Mouse (Mus musculus): ENCODE data around the gene Gm49601. TPM values are rescaled to one million over a fixed set of nuclear protein-coding genes. Genes with fewer than 3 reads are reported as not detected.
A peak's percentile ranks its signal among the peaks of the same experiment; 100 is the strongest.

The Gm49601 gene
- total RNA-seq, 2 experiments from 2014 or later, result 138 to 159 TPM

DNA sequence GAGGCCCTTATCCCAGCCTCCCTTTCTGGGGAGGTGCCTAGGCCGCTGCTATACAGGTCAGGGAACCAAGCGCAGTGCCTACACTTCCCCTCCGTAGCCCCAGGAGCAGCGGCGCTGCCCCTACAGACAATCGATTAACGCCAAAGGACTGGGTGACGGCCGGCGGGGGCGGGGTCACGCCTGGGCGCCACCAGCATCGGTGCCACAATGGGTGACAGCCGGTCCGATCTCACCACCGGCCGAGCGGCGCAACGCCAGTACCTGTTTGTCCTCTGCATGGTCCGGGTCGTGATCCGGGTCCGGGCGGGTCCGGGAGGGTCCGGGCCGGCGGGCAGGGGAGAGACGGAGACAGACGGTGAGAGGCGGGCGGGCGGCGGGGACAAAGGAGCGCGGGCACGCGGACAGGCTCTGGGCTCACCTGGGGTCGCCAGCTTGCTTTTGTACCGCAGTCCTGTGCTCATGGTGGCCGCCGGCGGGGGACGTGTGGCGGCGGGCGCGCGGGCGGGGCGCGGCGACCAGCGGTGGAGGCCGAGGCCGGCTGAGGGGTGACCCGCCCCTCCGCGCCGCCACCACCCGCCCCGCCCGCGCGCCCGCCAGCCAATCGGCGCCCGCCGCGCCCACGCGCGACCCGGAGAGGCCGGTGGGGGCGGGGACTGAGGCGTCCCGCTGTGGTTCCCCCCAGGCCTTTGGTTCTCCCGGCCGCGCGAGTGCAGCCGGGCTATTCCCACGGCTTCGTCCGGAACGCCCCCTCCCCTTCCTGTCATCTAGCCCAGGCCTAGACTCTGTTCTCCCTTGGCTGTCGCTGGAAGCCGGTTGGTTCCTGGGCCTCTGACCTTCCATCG, 3.4 kb upstream of the Gm49601 start, which contains the start of gene Sept5:
TSS of gene Sept5 (minus strand) at position 565 of the 842 bp plus-strand sequence.
- DNase-seq (ENCODE audit: low spot score in 2 of 2), result peak; percentile 55 to 74

DNA sequence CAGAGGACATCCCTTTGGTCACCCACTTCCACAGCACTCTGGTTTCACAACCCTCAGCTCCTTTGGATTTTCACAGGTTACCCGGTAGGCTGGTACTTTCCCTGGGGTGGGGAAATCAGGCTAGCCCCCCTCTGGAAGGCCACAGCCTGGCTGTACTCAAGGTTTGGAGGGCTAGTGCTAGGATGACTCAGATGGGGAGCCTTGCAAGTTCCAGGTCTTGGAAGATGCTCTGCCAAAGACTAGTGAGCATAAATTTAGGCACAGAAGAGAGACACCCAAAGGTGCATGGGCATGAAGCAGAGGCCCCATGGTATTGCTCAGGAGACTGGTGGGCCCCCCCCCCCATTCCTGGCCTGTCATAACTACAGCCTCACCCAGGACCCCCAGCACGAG, 2.7 kb upstream of the Gm49601 start:
- DNase-seq (ENCODE audit: low spot score in 2 of 2), result no peak

DNA sequence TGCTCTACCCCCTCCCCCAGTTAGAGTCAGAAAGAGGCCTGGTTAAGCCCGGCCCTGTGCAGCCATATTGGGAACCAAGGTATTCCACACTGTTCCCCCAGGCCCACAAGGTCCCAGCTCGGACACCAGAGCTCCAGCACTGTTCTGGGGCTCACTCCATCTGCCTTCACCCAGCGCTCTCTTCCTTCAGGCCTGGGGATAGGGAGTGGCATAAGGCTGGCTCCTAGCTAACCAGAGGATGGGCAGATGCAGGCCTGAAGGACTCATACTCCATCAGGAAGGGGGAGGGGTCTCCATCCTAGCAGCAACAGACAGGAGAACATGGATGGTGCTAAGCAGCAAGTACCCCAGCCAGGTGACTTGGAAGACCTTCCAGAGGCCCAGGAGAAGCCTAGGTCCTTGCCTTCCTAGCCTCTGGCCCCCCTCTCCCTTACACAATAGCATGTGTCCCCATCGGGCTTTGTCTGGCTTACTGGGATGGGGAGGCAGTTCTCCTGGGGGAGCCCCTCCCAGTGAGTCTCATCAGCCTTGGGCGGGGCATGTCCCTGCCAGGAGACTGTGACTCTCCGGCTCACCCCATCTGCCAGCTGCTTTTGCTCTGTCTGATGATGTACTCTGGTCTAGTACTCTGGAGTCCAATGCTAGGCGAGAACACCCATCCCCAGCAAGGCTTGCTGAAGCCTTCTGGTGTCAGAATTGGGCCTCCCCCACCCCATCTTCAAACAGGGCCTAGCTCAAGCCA, 2.1 kb upstream of the Gm49601 start:
- peak in 1 of 2 experiments; percentile 22 for DNase-seq (ENCODE audit: low spot score in 2 of 2)

DNA sequence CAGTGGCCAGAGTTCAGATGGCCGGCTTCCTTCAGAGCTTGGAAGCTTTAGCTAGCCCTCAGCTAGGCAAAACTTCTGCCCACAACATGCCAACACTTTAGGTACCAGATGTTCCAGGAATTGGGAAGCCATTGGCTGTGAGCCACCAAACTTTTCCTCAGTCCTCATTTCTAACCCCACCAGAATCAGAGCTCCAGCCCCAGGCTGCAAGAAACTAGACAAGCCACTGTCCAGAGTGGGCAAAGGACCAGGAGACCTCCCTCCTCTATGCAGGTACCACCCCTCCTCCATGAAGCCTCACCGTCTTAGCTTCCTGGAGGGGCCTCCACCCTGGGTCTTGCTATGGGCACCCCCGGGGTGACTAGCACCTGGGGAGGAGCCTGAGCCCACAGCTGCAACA, 936 bp upstream of the Gm49601 start:
- DNase-seq (ENCODE audit: low spot score in 2 of 2), result peak in 1 of 2 experiments; percentile 44

DNA sequence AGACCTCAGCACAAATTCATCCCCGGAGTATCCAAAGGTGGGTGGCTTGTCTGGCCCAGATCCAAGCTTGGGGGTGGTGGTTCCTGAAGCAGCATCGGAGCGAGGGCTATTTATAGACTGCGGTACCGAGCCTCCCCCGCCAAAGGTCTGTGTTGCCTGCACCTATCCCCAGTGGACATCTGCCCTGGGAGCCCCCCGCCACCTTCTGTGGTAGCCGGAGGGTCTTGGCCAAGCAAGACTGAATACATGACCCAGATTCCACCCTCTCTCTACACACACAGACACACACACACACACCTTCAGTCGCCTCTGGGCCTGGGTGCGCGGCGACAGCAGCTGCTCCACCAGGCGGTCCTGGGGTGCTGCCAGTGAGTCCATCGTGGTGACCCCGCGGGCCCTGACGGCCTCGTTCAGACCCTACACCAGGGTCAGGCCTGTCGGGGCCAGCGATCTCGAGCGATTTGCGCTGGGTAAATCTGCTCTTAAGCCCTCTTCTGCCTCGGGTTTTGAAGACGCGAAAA, 376 bp downstream of the Gm49601 start:
- DNase-seq (ENCODE audit: low spot score in 2 of 2), result peak; percentile 64 to 65

DNA sequence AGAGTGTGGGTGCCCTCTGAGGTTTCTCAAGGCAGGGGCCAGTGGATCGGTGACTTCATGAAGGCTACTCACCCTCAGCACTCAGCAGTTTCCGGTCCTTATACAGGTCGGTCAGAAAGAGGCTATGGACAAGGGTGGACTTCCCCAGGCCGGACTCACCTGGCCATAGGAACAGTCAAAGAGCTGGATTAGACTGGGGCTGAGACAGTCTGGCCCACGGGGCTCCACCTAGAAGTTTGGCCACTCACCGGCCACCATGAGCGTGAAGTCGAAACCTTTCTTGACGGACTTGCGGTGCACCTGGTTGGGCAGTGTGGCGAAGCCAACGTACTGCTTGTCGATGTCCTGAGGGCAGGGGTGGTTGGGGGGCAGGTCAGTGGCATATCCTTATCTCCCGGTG, 1.1 kb downstream of the Gm49601 start:
- no peak for DNase-seq (ENCODE audit: low spot score in 2 of 2)

DNA sequence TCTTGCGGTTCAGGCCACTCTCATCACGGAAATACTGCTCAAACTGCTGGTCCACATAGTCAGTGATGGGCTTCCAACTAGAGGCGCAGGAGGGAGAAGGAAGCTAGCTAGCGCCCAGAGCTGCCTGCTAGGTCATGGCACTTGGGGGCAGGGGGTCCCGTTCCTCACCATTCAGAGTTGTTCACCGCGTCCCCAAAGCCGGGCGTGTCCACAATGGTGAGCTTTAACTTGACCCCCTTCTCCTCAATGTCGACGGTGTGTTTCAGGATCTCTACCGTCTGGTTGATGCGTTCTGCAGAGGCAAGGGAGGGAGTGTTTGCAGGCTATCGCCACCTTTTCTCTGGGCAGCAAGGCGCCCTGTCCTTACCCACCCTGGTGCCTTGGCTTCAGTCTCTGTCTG, 1.6 kb downstream of the Gm49601 start:
- no peak for DNase-seq (ENCODE audit: low spot score in 2 of 2)

DNA sequence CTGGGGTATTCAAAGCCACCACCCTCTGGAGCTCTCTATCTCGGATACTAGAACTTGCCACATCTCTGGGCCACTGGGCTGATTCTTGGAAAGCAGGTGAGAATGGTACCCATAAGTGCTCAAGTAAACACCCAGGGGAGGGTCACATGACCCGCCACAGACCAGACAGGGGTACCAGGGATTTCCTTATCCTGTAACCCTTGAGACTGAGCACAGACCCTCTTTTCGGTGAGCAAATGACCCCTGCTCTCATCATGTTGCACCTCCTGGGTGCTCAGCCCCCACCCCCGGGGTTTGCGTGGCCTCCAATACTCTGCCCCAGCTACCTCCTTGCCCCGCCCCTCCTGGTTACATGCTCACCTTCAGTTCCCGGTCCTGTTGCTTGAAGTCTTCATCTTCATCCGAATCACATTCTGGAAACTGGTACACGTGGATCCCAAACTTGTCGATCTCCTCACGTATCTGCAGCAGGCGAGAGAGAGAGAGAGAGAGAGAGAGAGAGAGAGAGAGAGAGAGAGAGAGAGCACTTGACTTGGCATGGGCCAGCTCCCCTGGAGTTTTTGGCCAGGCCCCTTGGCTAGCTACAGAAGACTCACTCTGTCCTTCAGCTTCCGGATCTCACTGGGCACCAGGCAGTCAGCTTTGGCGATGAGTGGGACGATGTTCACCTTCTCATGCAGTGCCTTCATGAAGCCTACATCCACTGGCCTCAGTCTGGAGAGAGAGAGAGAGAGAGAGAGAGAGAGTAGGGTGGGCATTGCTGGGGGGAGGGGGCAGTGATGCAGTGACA, 2.3 kb downstream of the Gm49601 start:
- peak in 1 of 2 experiments; percentile 24 for DNase-seq (ENCODE audit: low spot score in 2 of 2)

DNA sequence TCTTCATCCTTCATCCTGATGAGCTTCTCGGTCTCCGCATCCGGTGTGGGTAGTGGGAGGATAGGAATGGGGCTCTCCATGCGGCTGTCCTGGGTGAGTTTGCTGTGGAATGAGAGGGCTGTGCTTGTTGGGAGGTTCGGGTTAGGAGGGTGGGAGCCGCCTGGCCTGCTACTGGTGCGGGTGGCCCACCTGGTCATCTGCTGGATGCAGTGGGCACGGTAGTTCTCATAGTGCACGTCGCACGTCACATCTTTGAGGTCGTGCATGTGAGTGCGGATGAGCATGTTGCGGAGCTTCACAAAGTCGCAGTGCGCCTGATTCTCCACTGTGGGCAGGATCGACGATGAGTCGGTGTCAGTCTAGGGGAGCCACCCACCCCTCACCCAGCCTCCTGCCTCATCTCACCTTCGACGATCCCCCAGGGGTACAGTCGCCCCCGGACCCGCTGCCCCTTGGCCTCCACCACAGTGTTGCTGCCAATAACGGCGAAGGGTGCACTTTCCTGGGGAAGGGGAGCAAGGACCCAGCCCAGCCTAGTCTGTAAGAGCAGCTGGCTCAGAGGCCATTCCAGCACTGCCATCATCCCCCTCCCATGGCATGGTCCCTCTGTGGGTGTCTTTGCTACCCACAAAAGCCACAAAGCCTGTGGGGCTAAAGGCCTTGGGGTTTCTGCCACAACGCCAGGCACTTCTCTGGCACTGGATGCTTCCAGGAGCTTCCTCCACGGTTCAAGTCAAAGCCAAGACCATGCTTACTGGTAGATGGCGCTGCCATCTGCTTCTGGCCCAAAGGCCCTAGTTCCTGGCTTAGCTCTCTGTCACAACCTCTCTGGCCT, 3.1 kb downstream of the Gm49601 start:
- DNase-seq (ENCODE audit: low spot score in 2 of 2), result no peak

DNA sequence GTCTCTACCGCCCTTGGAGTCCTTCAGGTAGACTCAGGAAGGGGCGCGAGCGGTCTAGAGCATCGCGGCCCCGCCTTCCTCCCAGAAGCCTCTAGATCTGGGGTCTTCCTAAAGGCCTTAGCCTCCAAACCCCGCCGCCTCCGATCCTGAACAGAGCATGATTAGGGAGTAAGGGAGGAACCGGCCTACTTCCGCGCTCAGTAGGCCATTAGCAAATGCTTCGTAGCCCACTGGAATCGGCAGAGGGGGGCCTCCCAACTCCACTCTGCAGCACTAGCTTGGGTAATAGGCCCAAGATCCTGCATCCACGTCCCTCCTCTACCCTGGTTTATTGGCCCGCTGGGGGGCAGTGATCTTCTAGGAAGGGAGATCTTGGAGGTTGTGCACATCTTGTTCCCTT, 4.2 kb downstream of the Gm49601 start, which contains the start of gene Gp1bb:
TSS of gene Gp1bb (minus strand) at position 385 of the 400 bp plus-strand sequence.
- DNase-seq (ENCODE audit: low spot score in 2 of 2), result no peak

DNA sequence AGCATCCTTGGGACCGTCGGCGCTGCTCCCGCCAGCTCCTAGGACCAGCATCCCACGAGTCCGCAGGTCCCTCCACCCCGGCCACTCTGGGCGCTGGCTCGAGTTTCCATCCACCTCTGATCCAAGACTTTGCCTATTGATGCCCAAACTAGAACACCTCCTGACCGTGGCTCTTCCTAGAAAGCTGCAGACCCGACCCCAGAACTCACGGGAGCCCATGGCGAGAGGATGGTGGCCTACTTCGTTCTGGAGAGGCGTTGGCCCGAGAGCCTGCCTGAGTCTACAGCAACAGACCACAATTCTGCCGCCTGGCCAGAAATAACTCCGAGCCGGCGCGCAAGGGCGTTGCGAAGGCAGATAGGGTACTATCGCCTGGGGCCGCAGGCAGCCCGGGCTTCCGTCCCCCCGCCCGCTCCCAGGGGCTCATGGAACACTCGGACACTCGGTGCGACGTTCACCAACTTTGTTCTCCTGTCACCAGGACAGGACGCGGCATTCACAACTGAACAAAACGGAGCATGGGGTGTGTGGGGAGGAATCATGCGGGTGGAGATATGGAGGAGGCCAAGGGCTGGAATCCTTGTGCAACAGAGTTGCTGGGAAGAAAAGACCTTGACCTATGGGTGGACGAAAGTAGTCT, 4.7 kb downstream of the Gm49601 start:
- DNase-seq (ENCODE audit: low spot score in 2 of 2), result peak in 1 of 2 experiments; percentile 39

DNA sequence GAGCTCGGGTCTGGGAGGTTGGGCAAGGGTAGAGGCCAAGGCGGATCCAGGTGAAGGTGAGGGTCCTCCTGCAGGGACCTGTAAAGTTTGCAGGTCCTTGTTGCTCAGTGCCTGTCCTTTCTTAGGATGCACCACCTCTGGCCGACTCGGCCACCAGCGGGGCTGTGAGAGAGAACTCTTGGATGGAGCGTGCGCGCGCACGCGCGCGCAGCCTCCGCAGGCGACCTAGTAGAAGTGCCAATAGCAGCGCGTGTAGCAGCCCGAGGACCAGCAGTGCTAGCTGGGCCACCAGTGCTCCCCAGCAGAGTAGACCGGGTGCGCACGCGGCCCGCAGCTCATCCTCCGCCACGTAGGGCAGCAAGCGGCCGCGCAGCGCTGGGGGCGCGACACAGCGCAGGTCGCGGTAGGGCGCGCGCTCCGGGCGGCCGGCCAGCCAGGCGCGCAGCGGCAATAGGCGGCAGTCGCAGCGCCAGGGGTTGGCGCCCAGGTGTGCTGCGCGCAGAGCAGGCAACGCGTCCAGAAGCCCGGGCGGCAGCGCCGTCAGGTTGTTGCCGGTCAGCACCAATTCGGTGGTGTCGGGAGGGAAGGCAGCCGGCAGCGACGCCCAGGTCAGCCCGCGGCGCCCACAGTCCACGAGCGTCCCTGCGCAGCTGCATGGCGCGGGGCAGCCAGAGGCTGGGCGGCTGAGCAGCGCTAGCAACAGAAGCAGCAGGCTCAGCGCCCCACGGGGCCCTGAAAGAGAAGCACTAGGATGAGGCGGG, 5.4 kb downstream of the Gm49601 start:
- peak; percentile 61 to 62 for DNase-seq (ENCODE audit: low spot score in 2 of 2)

DNA sequence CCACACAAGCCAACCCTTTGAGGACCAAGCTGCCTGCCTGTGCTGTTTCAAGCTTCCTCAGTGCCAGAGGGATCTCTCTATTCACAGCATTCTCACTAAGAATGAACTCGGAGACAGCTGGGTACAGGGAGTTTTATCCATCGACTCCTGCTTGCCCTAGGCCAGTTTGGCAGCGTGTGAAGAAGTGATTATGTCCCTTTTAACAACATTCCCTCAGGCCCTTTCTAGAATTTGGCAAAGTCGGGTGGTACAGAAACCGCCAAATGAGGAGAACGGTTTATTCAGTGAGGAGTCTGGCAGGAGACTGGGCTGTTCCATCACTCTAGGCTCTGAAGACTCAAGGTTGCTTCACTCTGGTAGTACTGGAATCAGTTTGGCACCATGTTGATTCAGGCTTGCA, 6.0 kb downstream of the Gm49601 start:
- peak in 1 of 2 experiments; percentile 73 for DNase-seq (ENCODE audit: low spot score in 2 of 2)

DNA sequence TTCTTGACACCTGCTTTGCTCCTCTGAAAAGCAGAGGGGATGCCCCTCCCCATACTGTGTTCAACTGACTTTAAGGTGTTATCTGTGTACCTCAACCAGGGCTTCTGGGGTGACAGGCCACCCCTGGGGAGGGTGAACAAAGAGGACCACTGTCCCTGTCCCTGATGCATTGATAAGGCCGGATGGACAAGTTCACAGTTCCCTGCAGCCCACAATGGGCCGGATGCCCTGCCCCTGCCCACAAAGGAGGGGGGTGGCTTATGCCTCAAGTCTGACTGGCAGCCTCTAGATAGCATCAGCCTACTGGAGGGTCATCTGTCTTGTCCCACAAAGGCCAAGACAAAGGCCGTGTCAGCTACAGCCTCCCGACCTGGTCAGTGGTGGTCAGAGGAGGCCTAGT, 7.1 kb downstream of the Gm49601 start:
- DNase-seq (ENCODE audit: low spot score in 2 of 2), result no peak

DNA sequence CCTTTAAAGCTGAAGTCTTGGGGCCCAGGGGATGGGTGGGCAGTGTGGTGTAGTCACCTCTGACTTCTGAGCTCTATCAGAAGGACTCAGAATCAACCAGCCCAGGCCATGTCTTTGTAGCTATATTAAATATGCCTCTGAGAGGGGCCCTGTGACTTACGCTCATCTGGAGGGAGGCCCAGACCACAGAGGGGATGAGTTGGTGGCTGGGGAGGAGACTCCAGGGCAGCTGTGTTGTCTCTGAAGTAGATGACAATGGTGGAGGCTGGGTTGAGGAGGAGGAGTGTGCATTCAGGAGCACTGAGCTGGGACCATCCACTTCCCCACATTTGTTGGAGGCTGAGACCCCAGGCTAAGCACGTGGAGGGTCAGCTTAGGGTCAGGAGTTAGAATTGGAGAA, 7.9 kb downstream of the Gm49601 start:
- no peak for DNase-seq (ENCODE audit: low spot score in 2 of 2)

DNA sequence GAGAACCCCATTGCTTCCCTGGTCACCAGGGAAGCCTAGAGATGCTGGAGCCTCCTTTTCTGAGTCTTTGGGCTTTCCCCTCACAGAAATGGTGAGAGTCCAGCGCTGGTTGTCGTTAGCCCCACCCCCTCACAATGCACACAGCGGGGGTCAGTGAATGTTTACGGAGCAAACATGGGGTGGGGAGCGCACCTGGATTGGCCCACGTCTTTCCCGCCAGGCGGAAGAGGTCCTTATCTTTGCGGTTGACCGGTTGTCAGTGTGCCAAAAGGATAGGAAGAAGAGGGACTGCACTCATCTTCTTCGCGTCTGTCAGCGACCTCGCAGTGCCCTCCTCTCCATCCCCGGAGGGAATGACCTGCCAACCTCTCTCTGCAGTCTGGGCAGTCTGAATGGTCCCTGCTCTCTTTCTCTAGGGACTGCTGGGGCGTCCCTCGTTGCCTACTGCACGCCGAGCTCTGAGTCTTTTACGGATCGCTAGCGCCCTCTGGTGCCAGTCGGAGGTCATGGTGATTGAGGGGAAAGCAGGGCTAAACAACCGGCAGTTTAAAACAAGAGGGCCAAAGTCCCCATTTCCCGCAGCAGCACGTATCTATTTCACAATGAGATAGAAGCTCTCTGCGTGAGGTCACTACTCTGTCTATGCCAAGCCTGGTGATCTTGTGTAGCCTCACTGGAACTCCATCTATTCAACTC, 8.7 kb downstream of the Gm49601 start:
- peak; percentile 92 for DNase-seq (ENCODE audit: low spot score in 2 of 2)

DNA sequence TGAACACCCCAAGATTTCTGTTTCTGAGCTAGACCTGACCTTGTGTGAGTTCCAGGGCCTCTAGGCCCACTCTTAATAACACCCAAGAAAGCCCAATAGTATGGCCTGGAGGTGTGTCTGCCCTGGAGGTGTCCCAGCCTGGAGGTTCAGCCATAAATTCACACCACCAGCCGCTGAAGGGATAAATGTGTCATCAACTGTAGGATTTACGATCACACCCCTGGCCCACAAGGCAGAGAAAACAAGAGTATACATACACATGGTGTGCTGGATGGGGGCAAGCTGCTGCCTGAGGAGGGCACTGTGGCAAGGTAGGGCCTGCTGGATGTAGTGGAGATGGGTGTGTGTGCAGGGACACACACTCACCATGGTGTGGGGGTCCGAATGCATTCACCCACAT, 12.9 kb downstream of the Gm49601 start:
- no peak for DNase-seq (ENCODE audit: low spot score in 2 of 2)

DNA sequence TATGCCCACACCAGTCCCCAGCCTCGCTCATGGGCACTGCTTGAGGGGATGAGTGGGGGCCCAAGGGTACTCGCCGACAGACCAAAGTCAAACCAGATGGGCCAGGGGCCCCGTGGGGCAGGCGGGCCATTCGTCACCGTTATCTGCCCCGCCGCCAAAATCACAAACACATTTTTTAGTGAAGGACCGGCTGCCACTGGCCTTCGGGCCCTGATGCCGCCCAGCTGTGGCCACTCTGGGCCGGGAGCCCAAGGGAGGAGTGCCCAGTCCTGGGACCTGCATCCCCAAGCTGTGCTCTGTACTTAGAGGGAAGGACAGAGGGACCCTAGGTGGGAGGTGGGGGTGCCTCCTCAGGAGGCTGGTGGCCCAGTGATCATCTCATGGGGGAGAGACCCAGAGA, 14.5 kb downstream of the Gm49601 start:
- no peak for DNase-seq (ENCODE audit: low spot score in 2 of 2)
